Mouse (Mus musculus): ENCODE data around the gene Ipo7. TPM values are rescaled to one million over a fixed set of nuclear protein-coding genes. Genes with fewer than 3 reads are reported as not detected.
"Not testable (repeated sequence)": the region's sequence is repeated elsewhere in the genome, so short reads cannot be mapped to it uniquely, and the experiment has no call there.

Gene Ipo7
- 36.8 and 45.0 TPM in 2 replicates for polyA plus RNA-seq (2014; fragmentation: Nextera tagmentation; extraction: Ambion mirVana)

DNA sequence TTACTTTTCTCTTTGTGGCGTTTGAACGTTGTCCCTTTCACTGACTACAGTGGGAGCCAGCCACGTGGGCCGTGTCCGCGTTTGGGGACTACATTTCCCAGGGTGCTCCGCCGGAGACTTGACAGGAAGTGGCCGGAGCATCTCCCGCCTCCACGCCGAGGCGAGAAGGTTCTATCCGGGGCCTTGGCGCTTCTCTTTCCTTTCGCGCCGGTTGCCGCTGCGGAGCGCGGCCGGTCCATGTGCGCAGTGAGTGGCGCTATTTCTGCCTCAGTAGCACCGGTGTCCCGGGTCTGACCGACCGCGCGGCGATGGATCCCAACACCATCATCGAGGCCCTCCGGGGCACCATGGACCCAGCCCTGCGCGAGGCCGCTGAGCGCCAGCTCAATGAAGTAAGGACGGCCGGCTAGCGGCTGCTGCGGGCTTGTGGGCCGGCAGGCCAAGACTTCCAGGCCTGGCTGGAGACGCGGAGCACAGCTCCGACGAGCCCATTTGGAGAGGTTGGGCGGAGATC lies at the start of gene Ipo7:
Gene Ipo7 (plus strand): TSS at position 158 of the 514 bp plus-strand sequence.
- Histone ChIP-seq H3K4me3 (ENCODE audit: low read depth, low read length) (peak within 1 kb of the TSS; percentile 100), H3K4me2 (peak within 1 kb of the TSS; percentile 69), H3K27me3 (replicated peaks; ENCODE audit: control insufficient read depth, insufficient read depth, low read length) (no peaks in the 10 kb centered on the region), H3K4me1 (replicated peaks; ENCODE audit: control insufficient read depth, insufficient read depth, low read length) (peaks cover 11% of the 10 kb centered on the region), H3K9me3 (ENCODE audit: control insufficient read depth, low read length) (no peaks in the 10 kb centered on the region), H3K9ac (ENCODE audit: low read depth, low read length) (peak within 1 kb of the TSS; percentile 100), H3K36me3 (ENCODE audit: control insufficient read depth, insufficient read depth, low read length) (no peaks in the 10 kb centered on the region; the same call in 1 of the 2 replicates), H3K27ac (ENCODE audit: low read depth, low read length) (peak within 1 kb of the TSS; percentile 94)
- under 1% methylated on average over 48 of the region's 48 CpGs for WGBS
- DNase-seq (ENCODE audit: low spot score), result peak; percentile 89
- ATAC-seq (replicated peaks; ENCODE audit: low FRiP score), result peak; percentile 95

GRCm38 (mm10) chr7:109968924-109969450 lies 49.1 kb upstream of the Ipo7 start:
- Histone ChIP-seq H3K4me1 (replicated peaks; ENCODE audit: control insufficient read depth, insufficient read depth, low read length) (no peaks in the 10 kb centered on the region), H3K4me2 (no peak overlapping the region), H3K4me3 (ENCODE audit: low read depth, low read length) (no peak overlapping the region), H3K27ac (ENCODE audit: low read depth, low read length) (no peak overlapping the region), H3K9me3 (ENCODE audit: control insufficient read depth, low read length) (no peaks in the 10 kb centered on the region), H3K27me3 (replicated peaks; ENCODE audit: control insufficient read depth, insufficient read depth, low read length) (no peaks in the 10 kb centered on the region), H3K36me3 (ENCODE audit: control insufficient read depth, insufficient read depth, low read length) (no peaks in the 10 kb centered on the region), H3K9ac (ENCODE audit: low read depth, low read length) (no peak overlapping the region)
- no CpG with 5 or more reads among the region's 2 CpGs for WGBS
- DNase-seq (ENCODE audit: low spot score) (no peak), ATAC-seq (replicated peaks; ENCODE audit: low FRiP score) (no peak)

GRCm38 (mm10) chr7:109969542-109969941 lies 48.5 kb upstream of the Ipo7 start:
- Histone ChIP-seq H3K27ac (ENCODE audit: low read depth, low read length) (no peak overlapping the region), H3K9me3 (ENCODE audit: control insufficient read depth, low read length) (no peaks in the 10 kb centered on the region), H3K4me3 (ENCODE audit: low read depth, low read length) (no peak overlapping the region), H3K27me3 (replicated peaks; ENCODE audit: control insufficient read depth, insufficient read depth, low read length) (no peaks in the 10 kb centered on the region), H3K4me2 (no peak overlapping the region), H3K4me1 (replicated peaks; ENCODE audit: control insufficient read depth, insufficient read depth, low read length) (no peaks in the 10 kb centered on the region), H3K36me3 (ENCODE audit: control insufficient read depth, insufficient read depth, low read length) (no peaks in the 10 kb centered on the region), H3K9ac (ENCODE audit: low read depth, low read length) (no peak overlapping the region)
- DNase-seq (ENCODE audit: low spot score), result no peak
- no peak for ATAC-seq (replicated peaks; ENCODE audit: low FRiP score)

DNA sequence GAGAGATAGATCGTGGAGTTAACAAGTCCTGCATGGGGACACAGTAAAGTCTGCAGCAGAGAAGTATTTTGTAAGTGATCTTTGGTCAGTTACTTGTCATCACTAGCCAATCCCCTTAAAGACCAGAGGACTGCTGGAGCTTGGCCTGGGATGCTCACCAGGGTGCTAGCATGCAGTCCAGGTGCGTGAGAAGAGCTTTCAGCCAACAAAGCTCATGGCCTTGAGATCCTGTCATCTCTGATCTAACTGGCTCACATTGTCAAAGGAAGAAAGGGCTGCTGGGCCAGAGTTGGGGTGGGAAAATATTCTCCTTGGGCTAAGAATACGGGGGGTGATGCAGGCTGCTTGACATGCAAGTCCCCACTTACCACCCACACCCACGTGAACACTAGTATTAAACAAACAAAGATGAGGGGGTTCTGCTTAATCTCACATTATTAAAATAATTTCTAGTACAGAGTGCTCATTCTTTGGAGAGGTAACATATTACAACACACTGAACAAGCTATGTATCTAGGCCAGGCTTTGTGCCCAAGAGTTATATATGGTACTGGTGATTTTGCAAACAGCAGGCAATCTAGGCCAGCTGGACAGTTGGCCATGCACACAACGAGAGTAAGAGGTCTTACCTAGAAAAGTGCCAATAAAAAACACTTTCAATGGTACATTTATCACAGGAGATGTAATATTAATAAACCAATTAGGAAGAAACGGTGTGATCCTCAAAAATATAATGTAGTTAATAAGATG lies 41.9 kb upstream of the Ipo7 start:
- Histone ChIP-seq H3K36me3 (ENCODE audit: control insufficient read depth, insufficient read depth, low read length) (peaks cover 16% of the 10 kb centered on the region), H3K9me3 (ENCODE audit: control insufficient read depth, low read length) (no peaks in the 10 kb centered on the region), H3K27ac (ENCODE audit: low read depth, low read length) (no peak overlapping the region), H3K4me2 (no peak overlapping the region), H3K4me3 (ENCODE audit: low read depth, low read length) (no peak overlapping the region), H3K27me3 (replicated peaks; ENCODE audit: control insufficient read depth, insufficient read depth, low read length) (no peaks in the 10 kb centered on the region), H3K9ac (ENCODE audit: low read depth, low read length) (no peak overlapping the region), H3K4me1 (replicated peaks; ENCODE audit: control insufficient read depth, insufficient read depth, low read length) (no peaks in the 10 kb centered on the region)
- DNase-seq (ENCODE audit: low spot score), result no peak
- WGBS, result 88% methylated on average over 6 of the region's 6 CpGs
- no peak for ATAC-seq (replicated peaks; ENCODE audit: low FRiP score)

GRCm38 (mm10) chr7:109977131-109977530 lies 40.9 kb upstream of the Ipo7 start:
- not testable (repeated sequence) for H3K4me2 ChIP-seq; H3K27me3 ChIP-seq (replicated peaks; ENCODE audit: control insufficient read depth, insufficient read depth, low read length); H3K9ac ChIP-seq (ENCODE audit: low read depth, low read length); H3K4me1 ChIP-seq (replicated peaks; ENCODE audit: control insufficient read depth, insufficient read depth, low read length); ATAC-seq (replicated peaks; ENCODE audit: low FRiP score); H3K27ac ChIP-seq (ENCODE audit: low read depth, low read length); H3K9me3 ChIP-seq (ENCODE audit: control insufficient read depth, low read length); DNase-seq (ENCODE audit: low spot score); H3K4me3 ChIP-seq (ENCODE audit: low read depth, low read length)
- 67% methylated on average over 5 of the region's 5 CpGs for WGBS
- H3K36me3 ChIP-seq (ENCODE audit: control insufficient read depth, insufficient read depth, low read length), result peaks cover 16% of the 10 kb centered on the region

GRCm38 (mm10) chr7:109984608-109985007 lies 33.5 kb upstream of the Ipo7 start:
- WGBS, result 79% methylated on average over 5 of the region's 5 CpGs
- H3K27ac ChIP-seq (ENCODE audit: low read depth, low read length); ATAC-seq (replicated peaks; ENCODE audit: low FRiP score); H3K9me3 ChIP-seq (ENCODE audit: control insufficient read depth, low read length); DNase-seq (ENCODE audit: low spot score); H3K27me3 ChIP-seq (replicated peaks; ENCODE audit: control insufficient read depth, insufficient read depth, low read length); H3K4me3 ChIP-seq (ENCODE audit: low read depth, low read length); H3K36me3 ChIP-seq (ENCODE audit: control insufficient read depth, insufficient read depth, low read length); H3K4me1 ChIP-seq (replicated peaks; ENCODE audit: control insufficient read depth, insufficient read depth, low read length); H3K9ac ChIP-seq (ENCODE audit: low read depth, low read length): not testable (repeated sequence)
- peak overlapping the region; percentile 62 for H3K4me2 ChIP-seq

DNA sequence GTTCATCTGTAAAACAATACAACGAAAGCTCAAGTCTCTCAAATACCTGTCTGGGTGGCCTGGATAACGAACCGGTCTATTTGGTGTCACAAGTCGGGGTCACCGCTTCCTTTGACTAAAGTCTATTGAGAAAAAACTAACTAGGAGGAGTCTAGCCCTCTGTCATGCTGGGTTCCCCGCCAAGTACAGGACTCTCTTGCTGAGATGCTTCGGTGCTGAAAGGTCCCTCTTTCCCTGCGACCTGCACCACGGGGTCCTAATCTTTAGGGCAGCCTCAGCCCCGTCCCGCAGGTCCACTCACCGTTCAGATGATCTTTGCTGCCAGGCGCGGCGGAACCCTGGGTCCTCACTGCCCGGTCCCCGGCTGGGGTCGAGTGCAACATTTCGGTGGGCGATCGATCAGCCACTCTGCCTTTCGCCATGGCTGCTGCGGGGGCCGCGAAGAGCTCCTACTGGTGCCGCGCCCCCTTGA lies 32.4 kb upstream of the Ipo7 start:
- no peaks in the 10 kb centered on the region for H3K36me3 ChIP-seq (ENCODE audit: control insufficient read depth, insufficient read depth, low read length)
- H3K4me2 ChIP-seq, result peak overlapping the region; percentile 62
- ATAC-seq (replicated peaks; ENCODE audit: low FRiP score) (peak; percentile 37), DNase-seq (ENCODE audit: low spot score) (no peak)
- H3K9ac ChIP-seq (ENCODE audit: low read depth, low read length), result peak overlapping the region; percentile 67
- no peaks in the 10 kb centered on the region for H3K9me3 ChIP-seq (ENCODE audit: control insufficient read depth, low read length)
- peak overlapping the region; percentile 66 for H3K27ac ChIP-seq (ENCODE audit: low read depth, low read length)
- no peaks in the 10 kb centered on the region for H3K4me1 ChIP-seq (replicated peaks; ENCODE audit: control insufficient read depth, insufficient read depth, low read length)
- under 1% methylated on average over 27 of the region's 27 CpGs for WGBS
- peak overlapping the region; percentile 65 for H3K4me3 ChIP-seq (ENCODE audit: low read depth, low read length)
- no peaks in the 10 kb centered on the region for H3K27me3 ChIP-seq (replicated peaks; ENCODE audit: control insufficient read depth, insufficient read depth, low read length)

DNA sequence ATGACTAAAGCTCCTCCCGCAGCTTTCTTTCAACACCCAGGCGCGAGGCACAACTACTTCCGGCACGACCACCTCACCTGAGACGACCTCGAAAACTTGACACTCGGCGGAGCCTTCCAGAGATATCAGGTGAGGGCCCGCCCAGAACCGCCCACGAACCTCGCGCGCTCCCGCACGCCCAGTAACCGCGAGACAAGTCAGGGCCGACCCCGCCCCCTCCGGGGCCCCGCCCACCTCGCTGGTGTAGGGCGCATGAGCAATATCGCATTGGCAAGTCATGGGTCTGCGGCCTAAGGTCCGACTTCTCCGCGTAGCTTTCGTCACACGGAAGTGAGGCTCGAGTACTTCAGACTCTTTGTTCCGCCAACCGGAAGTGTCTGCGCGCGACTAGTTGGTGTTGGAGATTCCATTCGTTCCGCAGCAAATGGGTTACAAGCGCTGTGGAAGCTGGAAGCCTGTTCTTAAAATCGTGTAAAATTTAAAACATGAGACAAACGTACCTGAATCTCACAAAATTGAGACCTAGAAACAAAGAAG lies 31.9 kb upstream of the Ipo7 start:
- ATAC-seq (replicated peaks; ENCODE audit: low FRiP score), result peak; percentile 98
- Histone ChIP-seq H3K36me3 (ENCODE audit: control insufficient read depth, insufficient read depth, low read length) (no peaks in the 10 kb centered on the region), H3K9ac (ENCODE audit: low read depth, low read length) (peak overlapping the region; percentile 71)

More for the DNA sequence above, 31.9 kb upstream of the Ipo7 start:
- H3K4me1 ChIP-seq (replicated peaks; ENCODE audit: control insufficient read depth, insufficient read depth, low read length), result no peaks in the 10 kb centered on the region
- H3K4me2 ChIP-seq, result peak overlapping the region; percentile 69
- H3K9me3 ChIP-seq (ENCODE audit: control insufficient read depth, low read length), result no peaks in the 10 kb centered on the region
- peak overlapping the region; percentile 65 for H3K4me3 ChIP-seq (ENCODE audit: low read depth, low read length)
- DNase-seq (ENCODE audit: low spot score), result peak; percentile 100
- peak overlapping the region; percentile 87 for H3K27ac ChIP-seq (ENCODE audit: low read depth, low read length)
- H3K27me3 ChIP-seq (replicated peaks; ENCODE audit: control insufficient read depth, insufficient read depth, low read length), result no peaks in the 10 kb centered on the region
- under 1% methylated on average over 43 of the region's 43 CpGs for WGBS

Measured in liver, embryonic 11.5 days (tissue).